12 mouse cellular contexts compared by ENCODE assay signal in the genomic region with DNA sequence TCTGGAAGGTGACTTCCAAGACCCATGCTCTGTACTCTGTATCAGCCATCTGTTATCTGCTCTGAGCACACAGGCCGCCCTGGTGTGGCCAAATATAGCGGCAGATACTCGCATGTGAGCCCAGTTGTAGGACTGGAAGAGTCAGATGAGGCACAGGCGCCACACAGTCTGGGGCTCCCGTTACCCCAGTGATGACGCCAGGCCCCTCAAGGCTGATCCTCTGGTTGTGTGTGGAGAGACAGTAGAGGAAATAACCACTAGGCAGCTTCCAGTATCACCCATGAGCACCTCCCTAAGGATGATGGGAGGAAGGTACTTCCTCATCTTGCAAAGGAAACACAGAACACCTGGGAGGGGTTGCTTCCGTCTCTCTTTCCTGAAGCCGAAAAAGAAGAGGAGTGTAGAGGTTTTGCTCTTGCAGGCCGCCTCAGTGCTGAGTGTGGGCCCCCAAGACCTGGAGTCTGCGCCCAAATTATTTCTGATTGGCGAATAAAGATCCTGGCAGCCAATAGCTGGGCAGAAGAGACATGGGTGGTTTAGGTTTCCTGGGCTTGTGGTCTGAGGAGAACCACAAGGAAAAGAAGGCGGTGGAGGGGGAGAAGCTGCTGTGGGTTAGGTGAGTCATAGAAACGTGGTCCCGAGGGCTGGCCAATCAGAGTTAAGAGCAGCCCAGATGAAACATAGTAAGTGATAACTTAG. TPM values are rescaled to one million over a fixed set of nuclear protein-coding genes. Genes with fewer than 3 reads are reported as not detected.
DNase-seq lines count a peak whose midpoint lies in the region; ATAC-seq and TF ChIP-seq lines count a peak whose summit lies in the region.
"Had no signal": no experiment of that assay in that cellular context is flagged by ENCODE, and none has a peak within 500 bp of the region (broad histone marks: within the 10 kb centered on the region; RNA-seq: fewer than 3 reads in every experiment).

No protein-coding gene starts in this region.

- DNase-seq in heart, adult 9 months (ENCODE audit: low spot score in 2 of 2) = no peak
- peak; percentile 86 for DNase-seq in CD4-positive, CD25-positive, alpha-beta regulatory T cell, adult 2 months (ENCODE audit: low read depth, low spot score)
- no peak for DNase-seq in kidney, adult 2 months
- DNase-seq in cerebellum, postnatal 25 days = no peak
- DNase-seq: kidney, postnatal 25 days had no signal

- no peaks in the 10 kb centered on the region for H3K9me3 ChIP-seq in heart, embryonic 11.5 days (replicated peaks; ENCODE audit: control insufficient read depth, low read length)
- H3K9me3 ChIP-seq in forebrain, embryonic 12.5 days = no peaks in the 10 kb centered on the region
- H3K9me3 ChIP-seq: embryonic facial prominence, embryonic 15.5 days; hindbrain, embryonic 10.5 days had no signal

- no peak overlapping the region for H3K27ac ChIP-seq in heart, embryonic 11.5 days (ENCODE audit: low read depth, low read length)
- H3K27ac ChIP-seq in kidney, adult 2 months (ENCODE audit: insufficient read depth, low read depth, low read length) = no peak overlapping the region
- no peak overlapping the region for H3K27ac ChIP-seq in forebrain, embryonic 12.5 days
- H3K27ac ChIP-seq: embryonic facial prominence, embryonic 15.5 days; hindbrain, embryonic 10.5 days had no signal

- H3K4me1 ChIP-seq in heart, embryonic 11.5 days (ENCODE audit: control insufficient read depth, insufficient read depth, low read length) = peaks cover 10% of the 10 kb centered on the region
- H3K4me1 ChIP-seq in kidney, adult 2 months (ENCODE audit: control insufficient read depth, insufficient read depth, low read length) = no peaks in the 10 kb centered on the region
- H3K4me1 ChIP-seq in forebrain, embryonic 12.5 days = no peaks in the 10 kb centered on the region

- TF ChIP-seq CTCF in kidney, adult 2 months (conservative IDR thresholded peaks at IDR 0.05; ENCODE audit: insufficient read depth, insufficient read length, low read depth, low read length) = no peak

- no peak overlapping the region for H3K4me2 ChIP-seq in heart, embryonic 11.5 days
- no peak overlapping the region for H3K4me2 ChIP-seq in forebrain, embryonic 12.5 days
- H3K4me2 ChIP-seq: embryonic facial prominence, embryonic 15.5 days had no signal

- H3K4me3 ChIP-seq in heart, embryonic 11.5 days (ENCODE audit: low read depth, low read length) = no peak overlapping the region
- no peak overlapping the region for H3K4me3 ChIP-seq in kidney, adult 2 months (ENCODE audit: insufficient read depth, low read depth, low read length)
- no peak overlapping the region for H3K4me3 ChIP-seq in forebrain, embryonic 12.5 days (replicated peaks)
- H3K4me3 ChIP-seq: embryonic facial prominence, embryonic 15.5 days; hindbrain, embryonic 10.5 days had no signal

- ATAC-seq in heart, embryonic 11.5 days (replicated peaks; ENCODE audit: insufficient number of reproducible peaks, low FRiP score, low TSS enrichment) = no peak
- peak; percentile 75 for ATAC-seq in granulocyte monocyte progenitor cell, adult 5-6 weeks (replicated peaks; ENCODE audit: poor library complexity, severe bottlenecking)
- peak; percentile 44 for ATAC-seq in neutrophil, adult 5-6 weeks (ENCODE audit: extremely low read depth, insufficient number of reproducible peaks, low FRiP score, poor library complexity, severe bottlenecking)
- no peak for ATAC-seq in forebrain, embryonic 12.5 days (ENCODE audit: low FRiP score)

- 56% methylated on average over 14 of the region's 14 CpGs for WGBS in heart, embryonic 11.5 days (ENCODE audit: insufficient replicate concordance)
- 78% methylated on average over 14 of the region's 14 CpGs for WGBS in kidney, adult 2 months
- WGBS in forebrain, embryonic 12.5 days = 85% methylated on average over 14 of the region's 14 CpGs

- H3K36me3 ChIP-seq in heart, embryonic 11.5 days (ENCODE audit: control insufficient read depth, insufficient read depth, low read length) = no peaks in the 10 kb centered on the region
- H3K36me3 ChIP-seq in kidney, adult 2 months (ENCODE audit: control insufficient read depth, insufficient read depth, low read length) = no peaks in the 10 kb centered on the region
- no peaks in the 10 kb centered on the region for H3K36me3 ChIP-seq in forebrain, embryonic 12.5 days (replicated peaks)
- H3K36me3 ChIP-seq: embryonic facial prominence, embryonic 15.5 days; hindbrain, embryonic 10.5 days had no signal

- no peak for TF ChIP-seq POLR2A in kidney, adult 2 months (IDR thresholded peaks at IDR 0.05; ENCODE audit: low read depth, low read length)

- H3K27me3 ChIP-seq in heart, embryonic 11.5 days (ENCODE audit: control insufficient read depth, insufficient read depth, low read length) = no peaks in the 10 kb centered on the region
- H3K27me3 ChIP-seq in kidney, adult 2 months (replicated peaks; ENCODE audit: control insufficient read depth, insufficient read depth, low read length) = no peaks in the 10 kb centered on the region
- peaks cover 4% of the 10 kb centered on the region; the same call in 1 of the 2 replicates for H3K27me3 ChIP-seq in forebrain, embryonic 12.5 days
- H3K27me3 ChIP-seq: embryonic facial prominence, embryonic 15.5 days had no signal

- 0 out of 2 replicates have a peak overlapping the region, but pooled peaks have one; percentile 16 for H3K9ac ChIP-seq in heart, embryonic 11.5 days (ENCODE audit: low read depth, low read length)
- H3K9ac ChIP-seq in forebrain, embryonic 12.5 days = no peak overlapping the region
- H3K9ac ChIP-seq: embryonic facial prominence, embryonic 15.5 days had no signal

RNA-seq across cellular contexts. Expression of a gene that starts 2.0 kb away (rescaled TPM):
- 0.09 and 0.11 TPM in 2 replicates for polyA plus RNA-seq in heart, embryonic 11.5 days (2014; fragmentation: Nextera tagmentation; extraction: Ambion mirVana)
- total RNA-seq in granulocyte monocyte progenitor cell, adult 5-6 weeks (2014; fragmentation: Nextera tagmentation) = 0.17 and 1.3 TPM in 2 replicates
- 0.77 and 0.90 TPM in 2 replicates for total RNA-seq in granulocyte monocyte progenitor cell, adult 5-6 weeks (2017)
- 72.6 and 77.3 TPM in 2 replicates for total RNA-seq in neutrophil, adult 5-6 weeks (2017)
- 0.38 and 2.3 TPM in 2 replicates for polyA plus RNA-seq in kidney, adult 2 months (2012; rRNA removed)
- 0.09 and 0.12 TPM in 2 replicates for polyA plus RNA-seq in forebrain, embryonic 12.5 days (2016; fragmentation: Nextera tagmentation; extraction: Ambion mirVana)

RNA-seq across cellular contexts. Expression of a gene that starts 19.9 kb away (rescaled TPM):
- polyA plus RNA-seq in heart, embryonic 11.5 days (2014; fragmentation: Nextera tagmentation; extraction: Ambion mirVana) = not detected in 2 replicates
- not detected in 2 replicates for total RNA-seq in granulocyte monocyte progenitor cell, adult 5-6 weeks (2014; fragmentation: Nextera tagmentation)
- total RNA-seq in granulocyte monocyte progenitor cell, adult 5-6 weeks (2017) = not detected in 2 replicates
- 0.47 TPM in 1 of 2 replicates, not detected in the other for total RNA-seq in neutrophil, adult 5-6 weeks (2017)
- polyA plus RNA-seq in kidney, adult 2 months (2012; rRNA removed) = not detected in 2 replicates
- 0.10 TPM in 1 of 2 replicates, not detected in the other for polyA plus RNA-seq in forebrain, embryonic 12.5 days (2016; fragmentation: Nextera tagmentation; extraction: Ambion mirVana)
- polyA plus RNA-seq: embryonic facial prominence, embryonic 15.5 days; hindbrain, embryonic 10.5 days; limb, embryonic 11.5 days had no signal

RNA-seq across cellular contexts. Expression of a gene that starts 25.8 kb away (rescaled TPM):
- polyA plus RNA-seq in heart, embryonic 11.5 days (2014; fragmentation: Nextera tagmentation; extraction: Ambion mirVana) = 0.07 and 0.13 TPM in 2 replicates
- 0.47 TPM in 1 of 2 replicates, not detected in the other for total RNA-seq in granulocyte monocyte progenitor cell, adult 5-6 weeks (2014; fragmentation: Nextera tagmentation)
- total RNA-seq in granulocyte monocyte progenitor cell, adult 5-6 weeks (2017) = 1.0 TPM in 1 of 2 replicates, not detected in the other
- 48.7 and 57.1 TPM in 2 replicates for total RNA-seq in neutrophil, adult 5-6 weeks (2017)
- polyA plus RNA-seq in kidney, adult 2 months (2012; rRNA removed) = 3.5 and 5.5 TPM in 2 replicates
- polyA plus RNA-seq in forebrain, embryonic 12.5 days (2016; fragmentation: Nextera tagmentation; extraction: Ambion mirVana) = 0.10 and 0.17 TPM in 2 replicates

RNA-seq across cellular contexts. Expression of a gene that starts 36.9 kb away (rescaled TPM):
- 0.49 and 0.54 TPM in 2 replicates for polyA plus RNA-seq in heart, embryonic 11.5 days (2014; fragmentation: Nextera tagmentation; extraction: Ambion mirVana)
- total RNA-seq in granulocyte monocyte progenitor cell, adult 5-6 weeks (2014; fragmentation: Nextera tagmentation) = 3.8 TPM in 1 of 2 replicates, not detected in the other
- total RNA-seq in granulocyte monocyte progenitor cell, adult 5-6 weeks (2017) = 0.21 and 2.5 TPM in 2 replicates
- total RNA-seq in neutrophil, adult 5-6 weeks (2017) = 10.2 and 20.1 TPM in 2 replicates
- polyA plus RNA-seq in kidney, adult 2 months (2012; rRNA removed) = 2.6 TPM in 2 replicates
- 0.49 and 0.51 TPM in 2 replicates for polyA plus RNA-seq in forebrain, embryonic 12.5 days (2016; fragmentation: Nextera tagmentation; extraction: Ambion mirVana)

Comparison
In these comparisons a context has a peak if more than half of its experiments do, and no peak if none do; other contexts are left out.
1. ATAC-seq: peak in granulocyte monocyte progenitor cell, adult 5-6 weeks (single experiment) and neutrophil, adult 5-6 weeks (single experiment); none in heart, embryonic 11.5 days (single experiment) and forebrain, embryonic 12.5 days (single experiment).